Mouse (Mus musculus) limb, embryonic 10.5 days (tissue): ENCODE measurements around the gene Gm10300. TPM values are rescaled to one million over a fixed set of nuclear protein-coding genes. Genes with fewer than 3 reads are reported as not detected.

Experiments used
- DNase-seq: peaks from one replicate; pipeline ENCODE4 v3.0.0-alpha.2; 2017; ENCODE audit warnings: low spot score
- H3K27ac ChIP-seq: fragments of 300-500 bp; sonication (generic); 2 replicates; pipeline ENCODE4 v1.5.1; 2016; ENCODE audit warnings: mild to moderate bottlenecking
- H3K27me3 ChIP-seq: fragments of 300-500 bp; sonication (generic); 2 replicates; pipeline ENCODE4 v1.6.1; 2016; ENCODE audit warnings: low read depth, mild to moderate bottlenecking; ENCODE audit not compliant: poor library complexity, severe bottlenecking
- H3K36me3 ChIP-seq: fragments of 300-500 bp; sonication (generic); 2 replicates; pipeline ENCODE4 v1.6.1; 2016; ENCODE audit warnings: mild to moderate bottlenecking, moderate library complexity
- H3K4me1 ChIP-seq: fragments of 300-500 bp; sonication (generic); 2 replicates; pipeline ENCODE4 v1.6.1; 2016
- H3K4me3 ChIP-seq: fragments of 300-500 bp; sonication (generic); 2 replicates; pipeline ENCODE4 v1.5.1; 2016; ENCODE audit warnings: mild to moderate bottlenecking, moderate library complexity
- H3K9me3 ChIP-seq: fragments of 300-500 bp; sonication (generic); replicated peaks from 2 replicates; pipeline ENCODE4 v1.6.1; 2016; ENCODE audit warnings: mild to moderate bottlenecking
- WGBS: fragments of 180-500 bp; shearing (Covaris S2); methylation state at CpG from one replicate; pipeline ENCODE4 v1.1.7; 2016; 5-methylcytosine and 5-hydroxymethylcytosine counted together
- polyA plus RNA-seq: library from polyadenylated mRNA; unstranded; fragments of >200 nt; fragmentation: Nextera tagmentation; extraction: Ambion mirVana; gene quantifications from 2 replicates; pipeline ENCODE4 v1.2.1, GENCODE M21; 2016

The Gm10300 gene
- polyA plus RNA-seq, 1 experiment from 2014 or later: not detected

- DNase-seq: no peak
- WGBS: 94% methylated on average over 7 of the region's 7 CpGs
- no peaks in the 10 kb centered on the region for H3K9me3 ChIP-seq
- peaks cover 19% of the 10 kb centered on the region for H3K27me3 ChIP-seq
- H3K27ac ChIP-seq: no peak overlapping the region
- no peak overlapping the region for H3K4me3 ChIP-seq
- H3K36me3 ChIP-seq: no peaks in the 10 kb centered on the region
- H3K4me1 ChIP-seq: peaks cover 10% of the 10 kb centered on the region
Measured at GRCm38 (mm10) chr4:132108221-132108620, 33.7 kb downstream of the Gm10300 start.

- peaks cover 38% of the 10 kb centered on the region for H3K27me3 ChIP-seq
- 73% methylated on average over 4 of the region's 4 CpGs for WGBS
- H3K27ac ChIP-seq: no peak overlapping the region
- no peaks in the 10 kb centered on the region for H3K9me3 ChIP-seq
- H3K4me3 ChIP-seq: no peak overlapping the region
- DNase-seq: no peak
- H3K4me1 ChIP-seq: peaks cover 13% of the 10 kb centered on the region
- H3K36me3 ChIP-seq: no peaks in the 10 kb centered on the region
Measured at GRCm38 (mm10) chr4:132111227-132111626, 36.7 kb downstream of the Gm10300 start.

GRCm38 (mm10) chr4:132113411-132114095 is 39.1 kb downstream of the Gm10300 start:
- 35% methylated on average over 53 of the region's 53 CpGs for WGBS
- Histone ChIP-seq H3K4me1 (peaks cover 13% of the 10 kb centered on the region), H3K27ac (0 out of 2 replicates have a peak overlapping the region, but pooled peaks have one; percentile 26), H3K9me3 (no peaks in the 10 kb centered on the region), H3K36me3 (no peaks in the 10 kb centered on the region), H3K27me3 (peaks cover 38% of the 10 kb centered on the region), H3K4me3 (peak overlapping the region; percentile 42)
- peak; percentile 35 for DNase-seq

- H3K4me1 ChIP-seq: peaks cover 10% of the 10 kb centered on the region
- peaks cover 38% of the 10 kb centered on the region for H3K27me3 ChIP-seq
- no peaks in the 10 kb centered on the region for H3K36me3 ChIP-seq
- 77% methylated on average over 4 of the region's 4 CpGs for WGBS
- DNase-seq: no peak
- no peak overlapping the region for H3K4me3 ChIP-seq
- H3K9me3 ChIP-seq: no peaks in the 10 kb centered on the region
- H3K27ac ChIP-seq: no peak overlapping the region
Measured at GRCm38 (mm10) chr4:132116315-132116714, 41.8 kb downstream of the Gm10300 start.

- H3K36me3 ChIP-seq: no peaks in the 10 kb centered on the region
- no peaks in the 10 kb centered on the region for H3K9me3 ChIP-seq
- no peaks in the 10 kb centered on the region for H3K4me1 ChIP-seq
- 74% methylated on average over 9 of the region's 9 CpGs for WGBS
- peaks cover 6% of the 10 kb centered on the region for H3K27me3 ChIP-seq
- H3K27ac ChIP-seq: no peak overlapping the region
- H3K4me3 ChIP-seq: no peak overlapping the region
- DNase-seq: no peak
Measured at GRCm38 (mm10) chr4:132119566-132119965, 45.1 kb downstream of the Gm10300 start.

- H3K4me3 ChIP-seq: no peak overlapping the region
- WGBS: 76% methylated on average over 5 of the region's 5 CpGs
- no peak overlapping the region for H3K27ac ChIP-seq
- no peaks in the 10 kb centered on the region for H3K4me1 ChIP-seq
- H3K9me3 ChIP-seq: no peaks in the 10 kb centered on the region
- no peaks in the 10 kb centered on the region for H3K36me3 ChIP-seq
- no peak for DNase-seq
- no peaks in the 10 kb centered on the region; the same call in 1 of the 2 replicates for H3K27me3 ChIP-seq
Measured at GRCm38 (mm10) chr4:132121674-132122073, 47.2 kb downstream of the Gm10300 start.

GRCm38 (mm10) chr4:132123166-132123565 is 48.7 kb downstream of the Gm10300 start:
- no peaks in the 10 kb centered on the region for H3K4me1 ChIP-seq
- no peaks in the 10 kb centered on the region for H3K9me3 ChIP-seq
- 92% methylated on average over 1 of the region's 1 CpGs for WGBS
- H3K4me3 ChIP-seq: no peak overlapping the region
- no peaks in the 10 kb centered on the region; the same call in 1 of the 2 replicates for H3K27me3 ChIP-seq
- no peaks in the 10 kb centered on the region for H3K36me3 ChIP-seq
- no peak for DNase-seq
- H3K27ac ChIP-seq: no peak overlapping the region

Other genes starting within 250 kb of the Gm10300 start
- gene Ptpru, start 236.4 kb upstream of the Gm10300 start, polyA plus RNA-seq: 10.7 and 16.0 TPM in 2 replicates
- gene Mecr, start 231.2 kb upstream of the Gm10300 start, polyA plus RNA-seq: 52.6 and 58.1 TPM in 2 replicates
- 135 and 142 TPM in 2 replicates for gene Srsf4, start 201.1 kb upstream of the Gm10300 start, polyA plus RNA-seq
- 2.1 and 2.9 TPM in 2 replicates for gene Tmem200b, start 152.9 kb upstream of the Gm10300 start, polyA plus RNA-seq
- gene Epb41, start 624 bp downstream of the Gm10300 start, polyA plus RNA-seq: 105 and 122 TPM in 2 replicates
- 0.16 and 0.19 TPM in 2 replicates for gene Oprd1, start 69.8 kb downstream of the Gm10300 start, polyA plus RNA-seq
- gene Ythdf2, start 137.6 kb downstream of the Gm10300 start, polyA plus RNA-seq: 151 TPM in 2 replicates
- 48.2 and 49.0 TPM in 2 replicates for gene Gmeb1, start 186.9 kb downstream of the Gm10300 start, polyA plus RNA-seq
- 60.9 and 62.9 TPM in 2 replicates for gene Taf12, start 199.7 kb downstream of the Gm10300 start, polyA plus RNA-seq
- 0.68 and 1.4 TPM in 2 replicates for gene Rab42, start 228.7 kb downstream of the Gm10300 start, polyA plus RNA-seq